Mouse (Mus musculus): ENCODE measurements around the gene Knop1. TPM values are rescaled to one million over a fixed set of nuclear protein-coding genes. Genes with fewer than 3 reads are reported as not detected.

Knop1 gene
- total and polyA plus RNA-seq, 3 experiments, result 28.1 to 60.9 (median 35.0) TPM

DNA sequence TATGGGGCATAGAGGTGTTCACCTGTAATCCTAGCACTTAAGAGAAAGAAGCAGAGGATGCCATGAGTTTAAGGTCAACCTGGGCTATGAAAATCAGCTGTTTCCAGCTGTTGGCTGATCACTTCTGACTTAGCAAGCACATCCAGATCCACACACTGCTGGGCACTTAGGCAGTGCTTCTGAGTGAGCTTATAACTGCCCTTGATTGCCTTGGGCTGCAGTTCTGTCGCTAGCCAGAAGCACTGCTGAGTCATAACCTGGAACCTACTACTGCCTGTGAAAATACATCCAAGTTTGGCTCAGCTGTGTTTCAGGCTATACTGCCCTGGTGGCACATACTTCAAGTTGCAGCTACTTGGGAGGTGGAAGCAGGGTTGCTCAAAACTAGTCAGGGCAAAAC lies 14.3 kb downstream of the Knop1 start:
- H3K27me3 ChIP-seq (replicated peaks), result no peaks in the 10 kb centered on the region
- TF ChIP-seq E2F4 (IDR thresholded peaks at IDR 0.05; ENCODE audit: insufficient replicate concordance, low read depth, low read length), result no peak
- TF ChIP-seq JUN (IDR thresholded peaks at IDR 0.05; ENCODE audit: insufficient read depth, low read depth, low read length), result no peak
- no peak for TF ChIP-seq EP300 (IDR thresholded peaks at IDR 0.05; ENCODE audit: low read length)
- no peak for TF ChIP-seq CHD2 (IDR thresholded peaks at IDR 0.05; ENCODE audit: low read length)
- TF ChIP-seq ELF1 (IDR thresholded peaks at IDR 0.05; ENCODE audit: low read depth, low read length), result no peak
- in situ Hi-C loops (cut with MboI; ENCODE audit: low pct_ligation_motif_present, low pct_unique_long_range_greater_than_20kb, low sequenced_read_pairs), result no loop called here
- no peak overlapping the region for H3K4me2 ChIP-seq (ENCODE audit: insufficient read depth, low read depth, poor library complexity, severe bottlenecking)
- dilution Hi-C loops (cut with MboI; ENCODE audit: extremely low pct_ligation_motif_present, extremely low pct_unique_long_range_greater_than_20kb, low sequenced_read_pairs), result no loop called here
- peaks cover 79 to 100% of the 10 kb centered on the region in 2 experiments for H3K36me3 ChIP-seq (replicated peaks in 1 of 2; ENCODE audit: control insufficient read depth in 1 of 2, insufficient read depth in 1 of 2, low read length in 1 of 2)
- no peak overlapping the region for H3K9ac ChIP-seq (ENCODE audit: insufficient read depth, low read depth)
- peak; percentile 11 for DNase-seq (ENCODE audit: extremely low read depth)
- H3K9me3 ChIP-seq (replicated peaks; ENCODE audit: low read length), result no peaks in the 10 kb centered on the region
- no peak overlapping the region for H3K4me3 ChIP-seq (replicated peaks in 1 of 3; ENCODE audit: low read depth in 2 of 3, low read length in 2 of 3, poor library complexity in 1 of 3)
- no peak overlapping the region; the same call in 1 of the 2 replicates for H3K27ac ChIP-seq (ENCODE audit: insufficient read depth, low read depth)
- H3K4me1 ChIP-seq (ENCODE audit: control insufficient read depth in 1 of 2, insufficient read depth in 2 of 2), result peaks cover 0 to 12% of the 10 kb centered on the region in 2 experiments; a peak in 2 of 4 replicates
- H3K79me2 ChIP-seq (replicated peaks; ENCODE audit: control insufficient read depth, extremely low read depth, insufficient read depth, poor library complexity, severe bottlenecking), result no peaks in the 10 kb centered on the region

DNA sequence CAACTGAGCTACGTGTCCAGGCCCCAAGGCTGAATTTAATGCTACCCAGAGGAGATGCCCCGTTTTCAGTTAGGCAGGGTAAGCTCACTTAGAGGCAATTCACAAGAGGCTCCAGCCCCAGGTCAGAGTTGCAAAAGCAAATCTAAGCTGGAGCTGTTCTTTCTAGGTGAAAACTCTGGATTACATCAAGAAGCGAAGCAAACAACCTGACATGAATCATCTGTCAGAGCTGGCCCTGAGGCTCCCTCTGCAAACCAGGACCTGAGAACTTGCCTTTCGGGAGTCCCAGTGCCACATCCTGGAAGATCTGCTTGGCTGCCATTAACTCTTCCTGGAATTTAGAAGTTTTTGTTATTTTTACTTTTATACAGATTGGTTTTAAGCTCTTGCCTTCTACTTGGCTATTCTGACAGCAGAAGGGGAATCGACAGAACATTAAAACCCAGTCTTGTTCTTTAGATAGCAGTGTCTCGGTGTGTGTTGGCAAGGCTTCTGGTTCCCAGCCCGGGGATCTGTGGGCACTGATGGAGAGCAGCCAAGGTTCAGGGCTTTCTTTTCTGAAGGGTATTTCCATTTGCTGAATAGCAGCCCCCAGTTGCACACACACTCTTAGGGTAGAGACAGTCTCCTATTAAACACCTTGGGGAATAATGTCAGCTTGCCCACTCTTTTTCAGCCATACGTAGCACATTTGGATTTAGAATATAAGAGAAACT lies 14.9 kb downstream of the Knop1 start:
- H3K4me2 ChIP-seq (ENCODE audit: insufficient read depth, low read depth, poor library complexity, severe bottlenecking), result no peak overlapping the region
- peaks cover 80 to 100% of the 10 kb centered on the region in 2 experiments for H3K36me3 ChIP-seq (replicated peaks in 1 of 2; ENCODE audit: control insufficient read depth in 1 of 2, insufficient read depth in 1 of 2, low read length in 1 of 2)
- no peak overlapping the region for H3K4me3 ChIP-seq (replicated peaks in 1 of 3; ENCODE audit: low read depth in 2 of 3, low read length in 2 of 3, poor library complexity in 1 of 3)
- H3K79me2 ChIP-seq (replicated peaks; ENCODE audit: control insufficient read depth, extremely low read depth, insufficient read depth, poor library complexity, severe bottlenecking), result no peaks in the 10 kb centered on the region
- no peaks in the 10 kb centered on the region for H3K9me3 ChIP-seq (replicated peaks; ENCODE audit: low read length)
- DNase-seq (ENCODE audit: extremely low read depth), result no peak
- no peaks in the 10 kb centered on the region for H3K27me3 ChIP-seq (replicated peaks)
- peaks cover 0 to 12% of the 10 kb centered on the region in 2 experiments; a peak in 2 of 4 replicates for H3K4me1 ChIP-seq (ENCODE audit: control insufficient read depth in 1 of 2, insufficient read depth in 2 of 2)
- dilution Hi-C loops (cut with MboI; ENCODE audit: extremely low pct_ligation_motif_present, extremely low pct_unique_long_range_greater_than_20kb, low sequenced_read_pairs) (no loop called here), in situ Hi-C loops (cut with MboI; ENCODE audit: low pct_ligation_motif_present, low pct_unique_long_range_greater_than_20kb, low sequenced_read_pairs) (no loop called here)
- H3K9ac ChIP-seq (ENCODE audit: insufficient read depth, low read depth), result no peak overlapping the region
- no peak for TF ChIP-seq E2F4 (IDR thresholded peaks at IDR 0.05; ENCODE audit: insufficient replicate concordance, low read depth, low read length)
- TF ChIP-seq EP300 (IDR thresholded peaks at IDR 0.05; ENCODE audit: low read length), result no peak
- TF ChIP-seq ETS1 (conservative IDR thresholded peaks at IDR 0.05; ENCODE audit: low read depth, low read length), result no peak
- TF ChIP-seq GABPA (IDR thresholded peaks at IDR 0.05; ENCODE audit: insufficient replicate concordance, low read depth, low read length), result no peak
- no peak for TF ChIP-seq CTCF (conservative IDR thresholded peaks at IDR 0.05 in 1 of 2, IDR thresholded peaks at IDR 0.05 in 1 of 2; ENCODE audit: low read depth in 2 of 2, low read length in 2 of 2)
- TF ChIP-seq USF2 (conservative IDR thresholded peaks at IDR 0.05; ENCODE audit: low read depth, low read length), result no peak
- no peak for TF ChIP-seq IRF4 (IDR thresholded peaks at IDR 0.05; ENCODE audit: low read depth, low read length)
- no peak for TF ChIP-seq CHD1 (IDR thresholded peaks at IDR 0.05; ENCODE audit: low read depth, low read length)
- TF ChIP-seq POLR2AphosphoS2 (IDR thresholded peaks at IDR 0.05; ENCODE audit: low read depth, low read length), result no peak
- TF ChIP-seq BHLHE40 (IDR thresholded peaks at IDR 0.05; ENCODE audit: low read depth, low read length), result no peak
- no peak for TF ChIP-seq SIN3A (IDR thresholded peaks at IDR 0.05; ENCODE audit: low read length)
- TF ChIP-seq SMC3 (IDR thresholded peaks at IDR 0.05; ENCODE audit: low read depth, low read length), result no peak
- no peak for TF ChIP-seq MEF2A (IDR thresholded peaks at IDR 0.05; ENCODE audit: borderline replicate concordance, low read depth, low read length)
- TF ChIP-seq HCFC1 (IDR thresholded peaks at IDR 0.05; ENCODE audit: low read depth, low read length), result no peak
- no peak for TF ChIP-seq NRF1 (IDR thresholded peaks at IDR 0.05; ENCODE audit: low read depth, low read length)
- TF ChIP-seq JUN (IDR thresholded peaks at IDR 0.05; ENCODE audit: insufficient read depth, low read depth, low read length), result no peak
- no peak overlapping the region for H3K27ac ChIP-seq (ENCODE audit: insufficient read depth, low read depth)
